Mouse (Mus musculus) spleen, adult 2 months (tissue): ENCODE results near the gene Cd3e.

Experiments used
- CTCF ChIP-seq: fragments of 200-500 bp; IDR thresholded peaks from 2 replicates; pipeline ENCODE4 v1.5.1; 2011; ENCODE audit warnings: mild to moderate bottlenecking, inconsistent platforms; ENCODE audit not compliant: insufficient read depth, insufficient read length, insufficient replicate concordance; ENCODE audit errors: extremely low read depth
- POLR2A ChIP-seq: fragments of 200-500 bp; IDR thresholded peaks from 2 replicates; pipeline ENCODE4 v1.6.1; 2011; ENCODE audit warnings: low read depth, low read length, inconsistent platforms

DNA sequence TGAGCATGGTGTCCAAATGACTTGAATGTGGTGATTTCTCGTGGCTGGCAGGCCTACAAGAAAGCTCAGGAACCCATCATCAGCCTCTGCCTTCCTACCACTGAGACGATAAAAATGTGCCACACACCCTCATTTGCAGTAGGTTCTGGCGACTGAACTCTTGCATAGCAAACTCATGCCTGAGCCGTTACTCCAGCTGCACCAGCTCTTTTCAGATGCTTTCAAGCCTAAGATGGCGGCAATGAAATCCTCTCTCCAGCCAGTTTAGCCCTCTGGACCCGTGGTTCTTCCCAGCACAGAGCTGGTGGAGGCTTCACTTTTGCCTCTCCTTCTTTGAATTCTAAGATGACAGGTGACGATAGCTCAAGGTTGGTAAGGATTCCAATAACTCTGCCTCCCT is 29.6 kb downstream of the Cd3e start:
- TF ChIP-seq CTCF (no peak), POLR2A (no peak)
